Mouse (Mus musculus) cerebellum, adult 2 months (tissue): ENCODE measurements at regions not wholly inside any gene's neighbourhood (a gene's known extent, or its start where the extent isn't known, plus 50 kb on each side); places are given as distances from the start of the nearest gene placed in this dataset.

Experiments used
- CTCF ChIP-seq: fragments of 200-500 bp; IDR thresholded peaks from 2 replicates; pipeline ENCODE4 v1.5.1; 2011; ENCODE audit warnings: low read depth, mild to moderate bottlenecking, control low read depth, low read length, moderate library complexity, borderline replicate concordance; ENCODE audit not compliant: insufficient read depth
- POLR2A ChIP-seq: fragments of 200-500 bp; IDR thresholded peaks from 2 replicates; pipeline ENCODE4 v1.6.1; 2011; ENCODE audit warnings: low read length, control low read depth, borderline replicate concordance; ENCODE audit not compliant: insufficient read depth

GRCm38 (mm10) chr3:10697698-10698452 lies 362.4 kb upstream of the Gm38303 start:
- TF ChIP-seq CTCF (no peak), POLR2A (no peak)
